Mouse (Mus musculus): ENCODE data around the gene Spam1. TPM values are rescaled to one million over a fixed set of nuclear protein-coding genes. Genes with fewer than 3 reads are reported as not detected.

Spam1 gene
- polyA plus RNA-seq (2015; fragmentation: Nextera tagmentation; extraction: Ambion mirVana): not detected in 2 replicates

- Histone ChIP-seq H3K4me1 (ENCODE audit: control insufficient read depth, insufficient read depth, low read length) (no peaks in the 10 kb centered on the region), H3K9ac (ENCODE audit: low read length) (no peak within 1 kb of the TSS), H3K27me3 (ENCODE audit: control insufficient read depth, insufficient read depth, low read length) (no peaks in the 10 kb centered on the region), H3K27ac (ENCODE audit: low read length) (no peak within 1 kb of the TSS), H3K4me3 (replicated peaks; ENCODE audit: low read length) (no peak within 1 kb of the TSS), H3K36me3 (ENCODE audit: control insufficient read depth, insufficient read depth, low read length) (no peaks in the 10 kb centered on the region), H3K9me3 (replicated peaks; ENCODE audit: control insufficient read depth, low read length) (no peaks in the 10 kb centered on the region), H3K4me2 (ENCODE audit: low read depth, low read length) (no peak within 1 kb of the TSS)
- ATAC-seq (ENCODE audit: insufficient read depth, low FRiP score): no peak
These were observed at the start of gene Spam1 for GRCm38 (mm10) chr6:24790888-24791287. Gene Spam1 (plus strand): TSS chr6:24791188.

- Histone ChIP-seq H3K36me3 (ENCODE audit: control insufficient read depth, insufficient read depth, low read length) (no peaks in the 10 kb centered on the region), H3K4me1 (ENCODE audit: control insufficient read depth, insufficient read depth, low read length) (no peaks in the 10 kb centered on the region), H3K9ac (ENCODE audit: low read length) (no peak within 1 kb of the TSS), H3K4me2 (ENCODE audit: low read depth, low read length) (no peak within 1 kb of the TSS), H3K27me3 (ENCODE audit: control insufficient read depth, insufficient read depth, low read length) (no peaks in the 10 kb centered on the region), H3K4me3 (replicated peaks; ENCODE audit: low read length) (no peak within 1 kb of the TSS), H3K27ac (ENCODE audit: low read length) (no peak within 1 kb of the TSS), H3K9me3 (replicated peaks; ENCODE audit: control insufficient read depth, low read length) (no peaks in the 10 kb centered on the region)
- 69% methylated on average over 4 of the region's 4 CpGs for WGBS
- ATAC-seq (ENCODE audit: insufficient read depth, low FRiP score): no peak
These were observed 43.0 kb upstream of the Spam1 start, which contains the start of gene Hyal4 for GRCm38 (mm10) chr6:24748029-24748428. Gene Hyal4 (plus strand): TSS chr6:24748329.

GRCm38 (mm10) chr6:24759281-24759680 lies 31.7 kb upstream of the Spam1 start:
- no peak for ATAC-seq (ENCODE audit: insufficient read depth, low FRiP score)
- no peaks in the 10 kb centered on the region for H3K36me3 ChIP-seq (ENCODE audit: control insufficient read depth, insufficient read depth, low read length)
- no peak overlapping the region for H3K27ac ChIP-seq (ENCODE audit: low read length)
- H3K27me3 ChIP-seq (ENCODE audit: control insufficient read depth, insufficient read depth, low read length): no peaks in the 10 kb centered on the region
- WGBS: 85% methylated on average over 3 of the region's 3 CpGs
- no peak overlapping the region for H3K4me2 ChIP-seq (ENCODE audit: low read depth, low read length)
- no peaks in the 10 kb centered on the region for H3K9me3 ChIP-seq (replicated peaks; ENCODE audit: control insufficient read depth, low read length)
- no peak overlapping the region for H3K9ac ChIP-seq (ENCODE audit: low read length)
- no peak overlapping the region for H3K4me3 ChIP-seq (replicated peaks; ENCODE audit: low read length)
- no peaks in the 10 kb centered on the region for H3K4me1 ChIP-seq (ENCODE audit: control insufficient read depth, insufficient read depth, low read length)

- no peak overlapping the region for H3K27ac ChIP-seq (ENCODE audit: low read length)
- ATAC-seq (ENCODE audit: insufficient read depth, low FRiP score): no peak
- no peaks in the 10 kb centered on the region for H3K4me1 ChIP-seq (ENCODE audit: control insufficient read depth, insufficient read depth, low read length)
- no peak overlapping the region for H3K9ac ChIP-seq (ENCODE audit: low read length)
- no peak overlapping the region for H3K4me3 ChIP-seq (replicated peaks; ENCODE audit: low read length)
- WGBS: 69% methylated on average over 2 of the region's 2 CpGs
- no peaks in the 10 kb centered on the region for H3K36me3 ChIP-seq (ENCODE audit: control insufficient read depth, insufficient read depth, low read length)
- no peaks in the 10 kb centered on the region for H3K9me3 ChIP-seq (replicated peaks; ENCODE audit: control insufficient read depth, low read length)
- H3K4me2 ChIP-seq (ENCODE audit: low read depth, low read length): no peak overlapping the region
- H3K27me3 ChIP-seq (ENCODE audit: control insufficient read depth, insufficient read depth, low read length): no peaks in the 10 kb centered on the region
These were observed 24.7 kb upstream of the Spam1 start for GRCm38 (mm10) chr6:24766261-24766660.

- 54% methylated on average over 2 of the region's 2 CpGs for WGBS
These were observed 11.8 kb upstream of the Spam1 start for GRCm38 (mm10) chr6:24779182-24779581.

GRCm38 (mm10) chr6:24822070-24822469 lies 31.1 kb downstream of the Spam1 start:
- no peak overlapping the region for H3K9ac ChIP-seq (ENCODE audit: low read length)
- 30% methylated on average over 2 of the region's 2 CpGs for WGBS
- H3K4me2 ChIP-seq (ENCODE audit: low read depth, low read length): no peak overlapping the region
- no peak overlapping the region for H3K4me3 ChIP-seq (replicated peaks; ENCODE audit: low read length)
- ATAC-seq (ENCODE audit: insufficient read depth, low FRiP score): no peak
- no peak overlapping the region for H3K27ac ChIP-seq (ENCODE audit: low read length)
- no peaks in the 10 kb centered on the region for H3K9me3 ChIP-seq (replicated peaks; ENCODE audit: control insufficient read depth, low read length)
- H3K36me3 ChIP-seq (ENCODE audit: control insufficient read depth, insufficient read depth, low read length): no peaks in the 10 kb centered on the region
- H3K4me1 ChIP-seq (ENCODE audit: control insufficient read depth, insufficient read depth, low read length): no peaks in the 10 kb centered on the region
- H3K27me3 ChIP-seq (ENCODE audit: control insufficient read depth, insufficient read depth, low read length): no peaks in the 10 kb centered on the region

More at GRCm38 (mm10) chr6:24779182-24779581, 11.8 kb upstream of the Spam1 start:
- no peak overlapping the region for H3K4me3 ChIP-seq (replicated peaks; ENCODE audit: low read length)
- no peaks in the 10 kb centered on the region for H3K36me3 ChIP-seq (ENCODE audit: control insufficient read depth, insufficient read depth, low read length)
- ATAC-seq (ENCODE audit: insufficient read depth, low FRiP score): no peak
- no peak overlapping the region for H3K4me2 ChIP-seq (ENCODE audit: low read depth, low read length)
- no peaks in the 10 kb centered on the region for H3K27me3 ChIP-seq (ENCODE audit: control insufficient read depth, insufficient read depth, low read length)
- no peaks in the 10 kb centered on the region for H3K4me1 ChIP-seq (ENCODE audit: control insufficient read depth, insufficient read depth, low read length)
- no peaks in the 10 kb centered on the region for H3K9me3 ChIP-seq (replicated peaks; ENCODE audit: control insufficient read depth, low read length)
- no peak overlapping the region for H3K9ac ChIP-seq (ENCODE audit: low read length)
- H3K27ac ChIP-seq (ENCODE audit: low read length): no peak overlapping the region

Other genes with a start within 250 kb of the Spam1 start
- 0.30 and 1.9 TPM in 2 replicates for gene Lmod2, start 193.4 kb upstream of the Spam1 start, polyA plus RNA-seq (2015; fragmentation: Nextera tagmentation; extraction: Ambion mirVana)
- gene Wasl, start 126.2 kb upstream of the Spam1 start, polyA plus RNA-seq (2015; fragmentation: Nextera tagmentation; extraction: Ambion mirVana): 54.3 and 55.5 TPM in 2 replicates
- gene Hyal6, start 57.9 kb upstream of the Spam1 start, polyA plus RNA-seq (2015; fragmentation: Nextera tagmentation; extraction: Ambion mirVana): not detected in 2 replicates
- not detected in 2 replicates for gene Hyal4, start 42.9 kb upstream of the Spam1 start, polyA plus RNA-seq (2015; fragmentation: Nextera tagmentation; extraction: Ambion mirVana)
- gene Hyal5, start 66.8 kb downstream of the Spam1 start, polyA plus RNA-seq (2015; fragmentation: Nextera tagmentation; extraction: Ambion mirVana): 1.1 and 2.0 TPM in 2 replicates
- 1.2 and 1.4 TPM in 2 replicates for gene Tmem229a, start 165.1 kb downstream of the Spam1 start, polyA plus RNA-seq (2015; fragmentation: Nextera tagmentation; extraction: Ambion mirVana)

Measured in stomach, embryonic 16.5 days (tissue).